Mouse (Mus musculus): ENCODE data around the gene Rnf135.
"Not testable (repeated sequence)": the region's sequence is repeated elsewhere in the genome, so short reads cannot be mapped to it uniquely, and the experiment has no call there.

The Rnf135 gene

DNA sequence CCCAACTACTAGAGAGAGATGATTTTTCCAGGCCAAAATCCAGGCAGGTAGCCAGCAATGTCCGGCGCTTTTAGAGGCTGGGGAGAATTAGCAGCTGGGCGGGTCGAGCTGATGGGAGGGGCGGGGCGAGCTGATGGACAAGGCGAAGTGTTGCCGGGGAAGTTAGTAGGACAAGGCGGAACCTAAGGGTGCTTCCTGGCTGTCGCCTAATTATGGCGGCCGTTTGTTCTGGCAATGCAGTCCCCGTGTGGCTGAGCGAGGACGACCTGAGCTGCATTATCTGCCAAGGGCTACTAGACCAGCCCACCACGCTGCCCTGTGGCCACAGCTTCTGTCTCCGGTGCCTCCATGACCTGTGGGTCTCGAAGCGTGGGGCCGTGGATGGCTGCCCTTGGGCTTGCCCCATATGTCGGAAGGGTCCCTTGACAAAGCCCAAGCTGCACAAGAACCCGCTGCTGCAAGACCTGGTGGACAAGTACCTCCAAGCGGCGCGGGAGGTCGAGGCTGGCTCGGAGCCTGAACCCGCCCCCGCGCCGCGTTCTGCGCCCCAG lies at the start of gene Rnf135:
Gene Rnf135 (plus strand): TSS at position 147 of the 551 bp plus-strand sequence.
- peak; percentile 74 for DNase-seq

- DNase-seq, result no peak
Observed at GRCm38 (mm10) chr11:80134744-80135143, 48.9 kb upstream of the Rnf135 start.

DNA sequence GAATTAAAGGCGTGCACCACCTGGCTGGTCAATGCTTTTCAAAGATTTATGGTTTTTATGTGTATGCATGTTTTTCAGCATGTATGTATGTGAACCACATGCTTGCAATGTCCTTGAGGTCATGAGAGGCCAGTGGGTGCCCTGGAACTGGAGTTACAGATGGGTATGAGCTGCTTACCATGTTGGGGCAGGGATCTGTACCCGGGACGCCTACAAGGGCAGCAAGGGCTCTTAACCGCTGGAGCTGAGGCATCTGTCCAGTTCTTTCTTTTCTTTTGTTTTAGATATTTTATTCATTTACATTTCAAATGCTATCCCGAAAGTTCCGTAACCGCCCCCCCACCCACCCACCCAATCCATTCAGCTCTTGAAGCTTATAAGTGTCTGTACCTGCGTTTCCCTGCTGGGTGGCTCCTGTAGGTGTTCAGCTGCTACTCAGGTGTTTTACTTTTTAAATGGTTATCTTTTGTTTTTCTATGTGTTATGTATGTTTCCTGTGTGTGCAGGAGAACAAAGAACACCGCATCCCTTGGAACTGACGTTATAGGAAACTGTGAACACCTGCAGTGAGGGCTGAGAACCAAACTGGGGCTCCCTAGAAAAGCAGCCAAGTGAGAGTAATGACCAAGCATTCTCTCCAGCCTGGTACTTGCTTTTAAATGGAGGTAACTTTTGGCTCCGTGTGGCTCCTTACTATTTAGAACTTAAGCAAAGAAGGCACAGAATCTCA lies 47.5 kb upstream of the Rnf135 start:
- no peak for DNase-seq

GRCm38 (mm10) chr11:80136786-80137185 lies 46.9 kb upstream of the Rnf135 start:
- DNase-seq, result no peak

DNA sequence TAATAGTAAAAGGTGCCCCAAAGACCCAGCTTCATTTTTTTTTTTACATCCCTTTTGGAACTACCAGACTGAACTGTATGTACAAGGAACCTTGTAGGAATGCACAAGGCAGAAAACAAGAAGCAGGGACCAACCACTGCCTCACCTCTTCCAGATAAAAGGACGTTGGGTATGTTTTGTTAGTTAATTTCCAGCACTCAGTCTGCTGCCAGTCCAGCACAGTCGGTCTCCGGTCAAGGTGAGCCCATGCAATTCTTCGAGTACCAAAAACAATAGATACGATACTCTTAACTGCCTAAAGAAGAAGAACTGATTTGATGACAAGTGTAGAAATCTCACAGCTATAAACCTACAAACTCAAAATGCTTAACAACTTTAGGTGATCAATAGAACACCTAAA lies 45.9 kb upstream of the Rnf135 start:
- DNase-seq, result no peak

- DNase-seq, result peak; percentile 82
Observed at GRCm38 (mm10) chr11:80141825-80142521, 41.7 kb upstream of the Rnf135 start, which contains the start of gene Tefm. Gene Tefm (minus strand): TSS chr11:80142175.

DNA sequence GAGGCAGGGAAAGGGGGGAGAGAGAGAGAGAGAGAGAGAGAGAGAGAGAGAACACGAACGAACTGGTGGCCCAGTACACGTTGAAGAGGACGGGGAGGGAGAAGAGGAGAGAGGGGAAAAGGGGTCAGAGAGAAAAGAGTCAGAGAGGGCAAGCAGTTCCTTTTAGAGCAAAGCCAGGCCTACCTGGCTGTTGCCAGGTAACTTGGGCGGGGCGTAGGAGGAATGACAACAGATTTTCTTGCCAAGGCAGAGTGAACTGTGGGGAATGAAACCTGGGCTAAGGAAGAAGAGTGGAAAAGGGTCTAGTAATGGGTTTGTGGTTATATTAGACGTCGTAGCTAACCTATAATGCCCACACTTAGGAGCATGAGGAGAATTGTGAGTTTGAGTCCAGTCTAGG lies 40.8 kb upstream of the Rnf135 start:
- no peak for DNase-seq

- DNase-seq, result no peak
Observed at GRCm38 (mm10) chr11:80145787-80146275, 37.8 kb upstream of the Rnf135 start.

DNA sequence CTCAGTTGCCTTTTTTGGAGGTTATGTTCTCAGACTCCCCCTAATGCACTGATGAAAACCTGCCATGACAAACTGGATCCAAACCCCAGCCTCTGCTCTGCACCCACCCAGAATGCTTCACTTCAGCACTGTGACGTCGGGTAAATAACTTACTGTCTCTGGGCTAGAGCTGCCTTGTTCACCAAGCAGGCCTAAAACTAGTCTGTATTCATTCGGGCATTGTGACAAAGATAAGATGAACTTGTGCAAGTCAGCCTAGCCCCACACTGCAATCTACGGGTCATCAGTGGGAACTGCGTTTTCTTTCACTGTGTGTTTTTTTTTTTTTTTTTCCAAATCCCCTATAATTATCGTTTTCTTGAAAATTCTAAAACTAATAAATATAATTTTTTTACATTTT lies 35.9 kb upstream of the Rnf135 start:
- DNase-seq, result no peak

DNA sequence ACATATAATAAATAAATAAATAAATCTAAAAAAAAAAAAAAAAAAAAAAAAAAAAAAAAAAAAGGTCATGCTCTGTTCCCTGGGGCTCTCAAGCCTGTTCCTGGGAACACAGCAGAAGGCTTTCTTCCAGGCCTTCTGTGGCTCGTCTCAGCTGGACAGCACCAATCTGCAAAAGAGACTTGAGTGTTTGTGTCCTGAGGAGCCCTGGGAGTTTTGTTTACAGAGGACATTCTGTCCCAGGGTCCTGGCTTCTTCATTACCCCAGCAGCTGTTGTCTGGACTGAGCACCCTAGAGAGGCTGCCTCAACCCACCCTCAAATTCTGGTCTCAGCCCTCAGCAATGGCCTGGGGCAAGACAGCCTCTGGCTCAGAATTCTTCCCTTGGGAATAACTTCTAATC lies 35.3 kb upstream of the Rnf135 start:
- no peak for DNase-seq

DNA sequence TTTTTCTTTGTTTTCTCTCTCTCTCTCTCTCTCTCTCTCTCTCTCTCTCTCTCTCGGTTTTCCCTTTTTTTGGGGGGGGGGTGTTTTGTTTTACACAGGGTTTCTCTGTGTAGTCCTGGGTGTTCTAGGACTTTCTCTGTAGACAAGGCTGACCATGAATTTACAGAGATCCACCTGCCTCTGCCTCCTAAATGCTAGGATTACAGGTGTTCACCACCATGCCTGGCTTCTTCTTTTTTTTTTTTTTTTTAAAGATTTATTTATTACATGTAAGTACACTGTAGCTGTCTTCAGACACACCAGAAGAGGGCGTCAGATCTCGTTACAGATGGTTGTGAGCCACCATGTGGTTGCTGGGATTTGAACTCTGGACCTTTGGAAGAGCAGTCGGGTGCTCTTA lies 34.7 kb upstream of the Rnf135 start:
- not testable (repeated sequence) for DNase-seq

- DNase-seq, result no peak
Observed at GRCm38 (mm10) chr11:80149412-80150023, 34.1 kb upstream of the Rnf135 start.

- DNase-seq, result no peak
Observed at GRCm38 (mm10) chr11:80150566-80150965, 33.1 kb upstream of the Rnf135 start.

GRCm38 (mm10) chr11:80151541-80151940 lies 32.1 kb upstream of the Rnf135 start:
- DNase-seq, result no peak

GRCm38 (mm10) chr11:80152376-80152775 lies 31.3 kb upstream of the Rnf135 start:
- DNase-seq, result no peak

DNA sequence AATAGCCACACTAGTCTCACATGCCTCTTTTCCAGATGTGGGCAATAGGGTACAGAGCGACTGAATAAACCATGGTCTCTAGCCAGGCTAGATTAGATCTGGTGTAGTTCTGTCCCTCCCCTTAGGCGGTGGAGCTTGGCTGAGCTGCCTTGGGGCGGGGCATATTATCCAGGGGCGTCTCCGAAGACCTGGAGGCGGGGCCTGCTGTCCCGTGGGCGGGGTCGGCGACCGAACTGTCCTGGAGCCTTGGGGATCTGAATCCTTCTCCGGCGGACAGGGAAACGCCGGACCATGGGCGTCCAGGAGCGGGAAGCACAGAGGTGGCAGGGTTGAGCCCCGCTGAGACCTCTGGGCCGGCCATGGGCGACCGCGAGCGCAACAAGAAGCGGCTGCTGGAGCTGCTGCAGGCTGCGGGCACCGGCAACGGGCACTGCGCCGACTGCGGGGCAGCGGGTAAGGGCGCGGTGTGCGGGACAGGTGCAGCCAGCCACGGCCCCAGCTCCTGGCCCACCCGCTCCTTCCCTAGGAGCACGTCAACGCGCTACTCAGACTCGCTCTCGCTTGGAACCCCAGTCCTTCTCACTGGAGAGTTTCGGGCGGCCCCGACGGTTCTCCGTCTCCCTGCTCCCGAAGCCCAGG lies 29.7 kb upstream of the Rnf135 start, which contains the start of gene Adap2:
Gene Adap2 (plus strand): TSS at position 249 of the 639 bp plus-strand sequence.
- peak; percentile 69 for DNase-seq

DNA sequence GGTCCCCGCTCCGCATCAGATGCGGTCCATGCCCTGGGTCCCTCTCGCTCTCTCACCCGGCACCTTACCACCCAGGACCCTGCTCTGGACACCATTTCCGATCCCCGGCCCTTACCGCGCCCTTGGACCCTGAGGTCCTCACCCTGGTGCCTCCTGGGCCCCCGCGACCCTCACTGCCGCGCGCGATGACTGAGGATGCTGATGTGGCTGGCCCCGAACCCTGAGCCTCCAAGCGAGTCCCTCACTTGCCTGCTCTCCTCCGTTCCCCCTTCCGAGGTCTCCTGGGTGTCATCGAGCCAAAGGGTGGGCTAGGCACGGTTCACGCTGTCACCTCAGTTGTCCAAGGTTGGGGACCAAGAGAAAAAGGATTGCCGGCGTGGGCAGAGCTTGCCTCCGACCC lies 29.1 kb upstream of the Rnf135 start:
- DNase-seq, result no peak

GRCm38 (mm10) chr11:80155541-80155940 lies 28.1 kb upstream of the Rnf135 start:
- no peak for DNase-seq

DNA sequence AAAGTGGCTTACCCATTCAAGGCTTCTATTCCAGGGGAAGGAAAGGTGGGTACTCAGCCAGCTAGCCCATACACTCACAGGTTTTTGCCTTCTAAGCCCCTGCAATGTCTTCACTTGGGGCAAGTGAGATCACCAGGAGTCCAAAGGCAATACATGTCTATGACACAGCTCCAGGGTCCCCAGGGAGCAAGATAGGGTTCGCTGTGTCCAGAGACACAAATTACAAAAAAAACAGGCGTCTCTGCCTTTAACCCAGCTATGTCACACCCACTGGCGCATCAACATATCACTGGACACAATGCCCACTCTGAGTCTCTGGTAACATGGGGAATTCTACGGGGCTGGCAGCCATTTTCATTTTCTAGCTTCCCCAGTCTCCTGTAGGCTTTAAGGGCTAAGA lies 27.7 kb upstream of the Rnf135 start:
- no peak for DNase-seq

DNA sequence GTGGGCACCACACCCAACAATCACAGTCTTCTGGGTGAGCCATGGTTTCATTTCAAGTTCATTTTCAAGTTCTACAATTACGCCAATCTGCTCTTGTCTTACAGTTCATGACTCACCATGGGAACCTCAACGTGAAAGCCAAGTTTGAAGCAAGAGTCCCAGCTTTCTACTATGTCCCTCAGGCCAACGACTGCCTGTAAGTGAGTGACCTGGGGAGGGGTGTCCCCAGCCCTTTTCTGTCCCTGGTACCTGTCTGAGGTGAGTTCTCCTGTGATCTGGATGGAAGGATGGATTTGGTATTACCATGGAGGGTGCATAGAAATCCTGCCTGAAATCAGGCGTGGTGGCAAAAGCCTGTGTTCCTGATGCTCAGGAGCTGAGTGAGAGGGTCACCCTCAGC lies 26.8 kb upstream of the Rnf135 start:
- no peak for DNase-seq

DNA sequence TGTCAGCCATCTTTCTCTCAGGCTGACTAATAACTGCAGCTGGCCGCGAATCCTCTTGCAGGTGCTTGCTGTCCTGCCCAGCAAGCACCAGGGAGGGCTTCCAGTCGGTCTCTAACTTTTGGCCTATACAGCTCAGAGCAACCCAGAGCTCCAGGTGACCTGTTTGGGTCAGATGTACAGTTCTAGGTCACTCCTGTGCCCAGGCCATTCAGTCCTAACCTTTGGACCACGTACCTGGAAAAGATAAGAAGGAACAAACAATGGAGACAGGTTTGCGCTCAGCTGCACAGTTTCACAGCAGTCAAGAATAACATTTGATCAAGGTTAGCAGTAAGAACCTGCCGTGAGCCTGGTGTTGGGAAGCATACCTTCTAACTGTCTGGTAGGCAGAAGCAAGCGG lies 24.6 kb upstream of the Rnf135 start:
- no peak for DNase-seq

GRCm38 (mm10) chr11:80161041-80161440 lies 22.6 kb upstream of the Rnf135 start:
- DNase-seq, result no peak

Data from right cerebral cortex, postnatal 25 days (tissue).